Mouse (Mus musculus) mouse trophoblast stem cell (cell line): ENCODE measurements around the gene Cpne5.

Experiments
- in situ Hi-C, 2 experiments: fragments of 300-500 bp; cut with MseI, MboI; formaldehyde crosslinking; loops; 2 replicates in 1 of 2; 3 replicates in 1 of 2; pipeline ENCODE4 v1.15.1; 2025

The Cpne5 gene

GRCm38 (mm10) chr17:29258025-29258558 is 20.1 kb upstream of the Cpne5 start:
- in situ Hi-C loops, result loop anchor here (25.0 kb wide), 1 partner anchor 254 kb away; no protein-coding TSS in a partner anchor

DNA sequence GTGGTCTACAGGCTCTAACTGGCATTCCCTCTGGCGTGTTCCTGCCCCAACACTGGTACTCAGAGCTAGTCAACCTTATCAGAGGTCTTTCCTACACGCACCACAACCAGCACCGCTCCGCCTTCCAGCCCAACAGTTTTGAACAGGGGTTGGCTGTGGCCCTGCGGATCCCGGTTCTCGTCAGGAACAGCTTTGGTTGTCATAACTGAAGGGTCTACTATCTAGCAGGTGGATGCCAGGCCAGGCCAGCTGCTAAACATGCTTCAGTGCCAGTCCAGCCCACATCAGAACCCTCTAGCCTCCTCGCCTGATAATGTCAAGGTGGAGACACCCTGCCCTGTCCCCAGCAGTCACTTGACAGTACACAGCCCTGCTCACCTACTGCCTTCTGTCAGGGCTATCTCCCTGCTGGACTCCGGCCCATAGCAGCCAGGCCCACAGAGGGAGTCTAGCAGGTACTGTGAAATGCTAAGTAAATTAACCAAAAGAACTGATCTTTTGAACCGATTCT is 19.1 kb upstream of the Cpne5 start:
- in situ Hi-C loops, result loop anchor here (25.0 kb wide), 1 partner anchor 255 kb away; no protein-coding TSS in a partner anchor

DNA sequence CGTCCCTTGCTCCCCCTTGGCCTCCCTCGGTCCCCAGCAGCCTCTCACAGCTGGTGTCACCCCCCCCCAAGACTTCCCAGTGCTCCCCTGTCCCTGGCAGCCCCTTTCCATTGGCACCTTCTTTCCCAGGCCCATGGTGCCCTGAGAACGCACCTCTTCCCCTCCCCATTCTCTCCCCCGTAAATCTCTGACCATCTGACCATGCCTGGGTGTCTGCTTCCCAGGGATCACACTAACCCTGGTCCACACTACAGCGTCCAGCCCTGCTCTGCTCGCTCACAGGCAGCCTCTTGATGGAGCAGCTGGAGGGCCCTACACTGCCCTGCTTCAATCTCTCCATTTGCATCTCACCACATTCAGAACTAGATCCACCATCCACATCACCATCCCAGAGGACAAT is 18.5 kb upstream of the Cpne5 start:
- in situ Hi-C loops, result loop anchor here (25.0 kb wide), 1 partner anchor 256 kb away; no protein-coding TSS in a partner anchor

- in situ Hi-C loops, result loop anchor here (25.0 kb wide), 1 partner anchor 258 kb away; no protein-coding TSS in a partner anchor
Measured at GRCm38 (mm10) chr17:29254784-29255183, 16.8 kb upstream of the Cpne5 start.

DNA sequence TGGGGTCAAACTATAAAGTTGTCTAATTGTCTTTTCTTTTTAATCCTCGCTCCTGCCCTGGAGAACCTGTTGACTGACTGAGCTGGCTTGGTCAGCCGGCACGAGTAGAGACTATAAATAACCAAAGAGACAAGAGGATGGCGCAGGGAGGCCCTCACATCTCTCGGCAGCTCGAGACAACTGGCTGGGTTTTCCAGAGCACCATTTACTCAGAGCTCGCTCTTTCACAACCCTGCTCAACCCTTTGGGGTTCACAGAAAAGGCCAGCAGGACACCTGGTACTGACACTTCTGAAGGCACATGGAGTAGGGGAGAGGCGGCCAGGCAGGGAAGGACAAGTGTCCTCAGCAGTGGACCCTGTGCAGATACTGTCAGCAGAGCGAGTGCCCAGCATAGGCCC is 15.7 kb upstream of the Cpne5 start:
- in situ Hi-C loops, result loop anchor here (25.0 kb wide), 1 partner anchor 259 kb away; no protein-coding TSS in a partner anchor

- in situ Hi-C loops, result loop anchor here (25.0 kb wide), 1 partner anchor 259 kb away; no protein-coding TSS in a partner anchor
Measured at GRCm38 (mm10) chr17:29253236-29253635, 15.3 kb upstream of the Cpne5 start.

GRCm38 (mm10) chr17:29251608-29252390 is 13.8 kb upstream of the Cpne5 start:
- in situ Hi-C loops, result loop anchor here (25.0 kb wide), 1 partner anchor 261 kb away; no protein-coding TSS in a partner anchor

DNA sequence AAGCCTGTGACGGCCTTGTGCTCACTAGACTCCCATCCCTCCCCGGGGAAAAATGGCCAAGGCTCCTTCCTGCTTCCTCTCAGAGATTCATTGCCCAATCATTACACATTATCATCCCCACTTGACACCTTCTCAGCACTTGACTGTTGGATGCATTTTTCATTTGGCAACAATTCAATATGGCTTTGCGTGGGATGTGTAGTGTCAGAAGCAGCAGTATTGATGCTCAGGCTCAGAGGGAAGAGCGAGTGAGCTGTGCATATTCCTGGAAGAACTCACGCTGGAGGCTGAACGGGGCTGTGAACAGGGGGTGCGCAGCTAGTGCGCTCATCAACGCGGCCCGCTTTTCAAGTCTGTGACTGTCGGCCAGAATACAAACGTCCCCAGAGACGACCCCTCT is 13.0 kb upstream of the Cpne5 start:
- in situ Hi-C loops, result loop anchor here (25.0 kb wide), 1 partner anchor 261 kb away; no protein-coding TSS in a partner anchor

GRCm38 (mm10) chr17:29249512-29249911 is 11.5 kb upstream of the Cpne5 start:
- in situ Hi-C loops, result loop anchor here (5.0 to 10.0 kb wide), 2 partner anchors 72 to 195 kb away; no protein-coding TSS in a partner anchor

- in situ Hi-C loops, result loop anchor here (5.0 to 10.0 kb wide), 2 partner anchors 71 to 193 kb away; no protein-coding TSS in a partner anchor
Measured at GRCm38 (mm10) chr17:29247881-29248280, 9.9 kb upstream of the Cpne5 start.

DNA sequence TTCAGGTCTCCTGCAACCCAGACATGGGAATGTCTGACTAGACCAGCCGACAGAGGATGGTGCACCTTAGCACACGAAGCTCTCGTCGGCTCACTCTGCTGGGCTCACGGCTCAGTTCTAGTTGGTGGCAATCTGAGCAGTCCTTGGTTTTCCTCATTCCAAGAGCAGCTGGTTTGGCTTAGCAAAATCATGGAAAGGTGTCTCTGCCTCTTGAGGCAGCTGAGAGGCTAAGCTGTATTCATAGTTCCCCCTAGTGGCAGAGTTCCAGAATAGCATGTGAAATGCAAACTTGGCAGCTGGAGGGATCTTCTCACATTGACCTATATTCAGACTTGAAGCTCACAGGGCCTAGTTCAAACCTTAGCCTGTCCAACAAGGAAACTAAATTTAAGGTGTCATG is 8.6 kb upstream of the Cpne5 start:
- in situ Hi-C loops, result loop anchor here (5.0 to 10.0 kb wide), 2 partner anchors 69 to 192 kb away; no protein-coding TSS in a partner anchor

- in situ Hi-C loops, result loop anchor here (5.0 to 10.0 kb wide), 2 partner anchors 68 to 191 kb away; no protein-coding TSS in a partner anchor
Measured at GRCm38 (mm10) chr17:29245725-29246124, 7.8 kb upstream of the Cpne5 start.

- in situ Hi-C loops, result loop anchor here (5.0 to 10.0 kb wide), 2 partner anchors 68 to 190 kb away; no protein-coding TSS in a partner anchor
Measured at GRCm38 (mm10) chr17:29244912-29245311, 6.9 kb upstream of the Cpne5 start.

DNA sequence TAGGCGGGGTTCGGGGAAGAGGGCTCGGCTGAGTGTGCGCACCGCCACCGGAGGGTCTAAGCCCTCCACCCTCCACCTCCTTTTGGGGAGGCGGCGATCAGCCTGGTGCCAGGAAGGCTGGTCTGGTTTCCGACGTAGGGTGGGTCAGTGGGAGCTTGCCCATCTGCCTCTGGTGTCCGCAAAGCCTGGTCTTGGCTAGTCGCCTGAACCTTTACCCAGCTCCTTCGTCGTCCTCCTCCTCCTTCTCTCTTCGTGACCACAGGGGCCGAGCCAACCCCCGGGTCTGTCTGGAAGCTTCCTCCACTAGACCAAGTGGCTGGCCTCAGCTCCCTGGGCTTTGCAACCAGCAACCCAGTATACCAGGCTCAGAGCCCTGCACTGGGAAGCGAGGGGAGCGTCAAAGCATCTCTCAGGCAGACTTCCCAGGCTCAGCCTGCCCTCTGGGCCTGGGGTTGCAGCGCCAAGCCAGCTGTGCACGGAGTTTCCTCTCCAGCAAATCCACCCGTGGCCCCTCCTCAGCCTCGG is 516 bp upstream of the Cpne5 start:
- in situ Hi-C loops, result no loop called here

GRCm38 (mm10) chr17:29237267-29237771 is 648 bp downstream of the Cpne5 start:
- in situ Hi-C loops, result no loop called here

DNA sequence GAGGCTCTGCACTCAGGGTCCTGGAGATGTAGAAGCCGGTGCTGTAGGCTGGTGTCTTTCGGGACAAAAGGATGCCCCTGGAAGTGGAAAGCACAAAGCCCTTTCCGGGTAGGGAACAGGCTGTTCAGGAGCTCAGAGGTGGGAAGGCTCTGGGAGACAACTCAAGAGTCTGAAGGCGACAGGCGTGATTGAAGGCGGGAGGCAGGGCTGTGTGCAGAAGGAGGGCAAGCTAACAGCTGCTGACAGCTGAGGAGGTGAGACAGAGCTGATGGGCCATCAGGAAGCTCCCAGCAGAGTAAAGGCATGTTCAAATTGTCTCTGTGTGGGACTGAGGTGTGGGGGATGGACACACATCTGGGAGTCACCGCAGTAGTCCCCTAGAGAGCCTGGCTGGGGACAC is 1.9 kb downstream of the Cpne5 start:
- in situ Hi-C loops, result no loop called here

DNA sequence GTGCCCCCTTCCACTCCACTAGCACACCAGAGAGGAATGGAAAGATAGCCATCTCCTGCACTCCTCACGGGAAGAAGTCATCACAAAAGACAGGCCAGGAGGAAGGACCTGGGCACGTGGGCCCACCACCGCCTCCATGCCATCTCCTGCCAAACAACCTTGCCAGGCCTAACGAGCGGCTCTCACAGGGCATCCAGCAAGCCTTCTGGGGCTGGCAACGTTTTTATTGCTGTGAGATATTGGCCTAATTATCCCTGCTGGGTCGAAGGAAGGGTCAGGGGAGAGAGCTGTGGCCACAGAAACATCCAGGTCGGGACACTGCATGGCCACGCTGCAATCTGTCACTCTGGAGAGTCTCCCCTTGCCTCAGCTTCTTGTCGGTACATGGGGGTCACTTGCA is 6.9 kb downstream of the Cpne5 start:
- in situ Hi-C loops, result no loop called here

GRCm38 (mm10) chr17:29220631-29221030 is 17.3 kb downstream of the Cpne5 start:
- in situ Hi-C loops, result no loop called here

GRCm38 (mm10) chr17:29218017-29218416 is 19.9 kb downstream of the Cpne5 start:
- in situ Hi-C loops, result no loop called here

- in situ Hi-C loops, result no loop called here
Measured at GRCm38 (mm10) chr17:29216078-29216477, 21.9 kb downstream of the Cpne5 start.

- in situ Hi-C loops, result no loop called here
Measured at GRCm38 (mm10) chr17:29214655-29215054, 23.3 kb downstream of the Cpne5 start.

DNA sequence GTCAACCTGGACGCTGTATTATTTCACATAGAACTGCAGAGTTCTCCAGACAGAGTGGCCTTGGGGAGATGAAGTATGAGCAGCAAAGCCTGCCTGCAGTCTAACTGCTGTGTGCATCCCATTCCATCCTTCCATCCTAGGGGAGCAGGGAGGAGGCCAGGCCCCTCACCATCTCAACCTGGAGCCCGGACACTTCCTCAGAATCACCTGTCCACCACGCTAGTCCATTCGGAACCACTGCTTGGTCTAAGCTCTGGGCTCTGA is 23.8 kb downstream of the Cpne5 start:
- in situ Hi-C loops, result no loop called here
